Mouse (Mus musculus) liver (tissue): ENCODE results near the gene Abca8b.
"Not testable (repeated sequence)": the region's sequence is repeated elsewhere in the genome, so short reads cannot be mapped to it uniquely, and the experiment has no call there.

Source experiments
- DNase-seq: peaks from one replicate; pipeline ENCODE4 v3.0.0-alpha.2; 2020; ENCODE audit warnings: mixed read lengths

The Abca8b gene

GRCm38 (mm10) chr11:109913156-109913555, 82.5 kb downstream of the Abca8b start:
- DNase-seq: not testable (repeated sequence)

DNA sequence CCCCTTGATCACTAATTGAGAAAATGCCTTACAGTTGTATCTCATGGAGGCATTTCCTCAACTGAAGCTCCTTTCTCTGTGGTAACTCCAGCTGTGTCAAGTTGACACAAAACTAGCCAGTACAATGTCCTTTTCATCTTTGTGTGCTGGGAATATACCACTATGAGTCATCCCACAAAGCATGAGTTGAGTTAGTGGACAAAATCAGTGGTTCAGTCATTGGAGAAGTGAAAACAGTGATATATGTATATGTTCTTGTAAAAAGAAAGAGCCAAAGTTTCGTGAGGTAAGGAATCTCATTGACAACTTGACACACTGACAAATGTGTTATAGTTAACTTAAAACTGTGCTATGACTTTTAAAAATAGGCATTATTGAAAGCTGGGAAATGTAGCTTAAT, 83.5 kb downstream of the Abca8b start:
- not testable (repeated sequence) for DNase-seq

DNA sequence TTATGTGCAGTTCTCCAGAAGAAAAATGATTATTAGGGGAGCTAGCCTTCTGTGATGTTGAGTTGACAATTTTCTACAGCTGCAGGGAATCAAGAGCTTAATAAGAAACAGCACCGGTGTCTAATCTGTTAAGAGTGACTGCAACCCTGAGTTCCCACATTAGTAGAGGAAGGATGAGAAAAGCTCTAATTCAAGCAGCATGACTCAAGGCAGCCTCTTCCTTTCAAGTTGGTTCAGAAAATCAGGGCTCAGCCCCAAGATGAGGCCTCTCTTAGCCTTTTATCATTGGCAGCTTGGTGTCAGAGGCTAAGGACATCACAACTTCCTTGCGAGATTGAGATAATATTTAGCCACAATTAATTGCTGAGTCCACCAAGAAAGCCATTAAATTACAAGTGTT, 85.8 kb downstream of the Abca8b start:
- DNase-seq: no peak

- no peak for DNase-seq
Observed at GRCm38 (mm10) chr11:109908207-109909031, 87.2 kb downstream of the Abca8b start.

DNA sequence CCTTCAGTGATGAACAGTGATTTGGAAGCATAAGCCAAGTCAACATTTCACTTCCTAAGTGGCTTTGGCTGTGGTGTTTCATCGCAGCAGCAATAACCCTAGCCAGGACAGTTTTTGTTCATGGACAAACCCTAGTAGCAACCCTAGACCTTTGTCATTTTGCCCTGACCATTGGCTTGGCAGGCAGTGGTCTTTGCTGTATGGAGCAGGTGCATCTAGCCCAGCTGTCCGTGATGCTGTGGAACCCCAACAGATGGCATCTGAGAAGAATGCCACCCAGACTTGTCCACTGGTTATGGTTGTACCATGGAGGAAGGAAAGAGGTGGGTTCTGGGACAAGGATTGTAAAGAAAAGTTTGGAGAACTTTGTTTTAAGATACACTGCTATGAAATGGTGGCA, 88.1 kb downstream of the Abca8b start:
- no peak for DNase-seq

DNA sequence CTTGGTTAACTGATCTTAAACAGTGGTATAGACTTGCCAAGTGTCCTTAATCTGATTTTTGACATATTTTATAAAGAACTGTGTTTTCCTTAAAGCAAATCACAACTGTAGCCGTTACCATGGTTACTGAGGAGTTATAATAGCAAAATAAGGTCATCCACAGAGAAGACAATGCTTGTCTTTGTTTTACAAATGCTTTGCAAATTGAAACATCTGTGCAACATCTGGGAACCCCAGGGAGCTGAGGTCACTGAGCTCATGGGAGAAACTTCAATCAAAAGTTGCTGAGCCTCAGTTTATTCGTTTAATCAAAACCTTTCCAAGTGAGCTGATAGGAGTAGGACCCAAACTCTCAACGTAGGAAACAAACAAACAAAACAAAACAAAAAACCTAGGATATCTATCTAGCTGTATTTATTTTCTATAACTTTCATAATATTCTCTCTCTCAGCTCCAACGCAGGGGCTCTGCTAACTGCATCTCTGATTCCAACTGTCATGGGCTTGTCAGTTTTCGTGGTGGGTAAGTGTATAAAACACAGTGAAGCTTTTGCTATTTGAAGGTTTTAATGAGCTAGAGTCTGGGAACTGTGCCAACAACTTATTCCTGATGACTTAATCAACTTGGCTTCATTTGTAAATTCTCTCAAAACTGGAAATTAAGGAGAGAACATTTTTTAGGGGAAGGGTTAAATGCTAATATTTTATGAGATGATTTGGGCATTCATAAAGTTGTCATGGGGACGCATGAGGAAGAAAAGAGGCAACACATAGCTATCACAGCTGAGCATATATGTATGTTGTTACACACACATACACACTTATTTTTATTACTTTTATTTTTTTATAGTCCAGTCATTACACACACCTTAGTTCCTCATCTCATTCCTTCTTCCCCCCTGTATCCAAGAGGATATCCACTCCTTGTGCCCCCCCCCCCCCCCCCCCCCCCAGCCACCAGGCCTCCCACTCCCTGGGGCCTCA, 92.7 kb downstream of the Abca8b start:
- no peak for DNase-seq

- DNase-seq: no peak
Observed at GRCm38 (mm10) chr11:109900491-109901241, 95.0 kb downstream of the Abca8b start.

DNA sequence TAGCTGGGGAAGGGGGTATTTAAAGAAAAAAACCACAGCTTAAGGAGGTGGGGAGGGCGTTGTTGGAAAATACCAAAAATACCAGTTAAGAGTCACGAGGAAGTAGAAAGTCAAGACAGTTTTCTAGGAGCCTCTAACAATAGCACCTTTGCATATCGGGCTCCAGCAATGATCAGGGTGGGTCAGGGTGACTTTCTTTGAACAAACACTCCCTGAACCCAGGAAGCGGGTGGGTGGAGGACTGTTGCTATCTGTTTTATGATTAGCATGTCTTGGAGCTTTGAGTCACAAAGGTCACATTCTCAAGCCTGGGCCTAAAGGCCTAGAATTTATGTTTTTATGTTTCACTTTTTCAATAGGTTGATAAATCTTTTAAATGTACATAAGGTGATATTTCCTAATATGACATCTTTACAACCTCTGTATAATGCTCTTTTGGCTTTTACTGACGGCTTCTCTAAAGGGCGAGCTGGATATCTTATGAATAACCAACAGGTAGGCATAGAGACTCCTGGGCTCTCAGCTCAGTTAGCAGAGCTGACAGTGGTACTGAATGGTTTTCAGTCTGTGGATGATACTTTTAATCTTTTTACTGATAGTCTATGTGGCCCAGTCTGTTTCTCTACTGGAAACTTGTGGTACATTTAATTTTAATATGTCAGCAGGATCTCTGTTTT, 96.7 kb downstream of the Abca8b start:
- DNase-seq: no peak

DNA sequence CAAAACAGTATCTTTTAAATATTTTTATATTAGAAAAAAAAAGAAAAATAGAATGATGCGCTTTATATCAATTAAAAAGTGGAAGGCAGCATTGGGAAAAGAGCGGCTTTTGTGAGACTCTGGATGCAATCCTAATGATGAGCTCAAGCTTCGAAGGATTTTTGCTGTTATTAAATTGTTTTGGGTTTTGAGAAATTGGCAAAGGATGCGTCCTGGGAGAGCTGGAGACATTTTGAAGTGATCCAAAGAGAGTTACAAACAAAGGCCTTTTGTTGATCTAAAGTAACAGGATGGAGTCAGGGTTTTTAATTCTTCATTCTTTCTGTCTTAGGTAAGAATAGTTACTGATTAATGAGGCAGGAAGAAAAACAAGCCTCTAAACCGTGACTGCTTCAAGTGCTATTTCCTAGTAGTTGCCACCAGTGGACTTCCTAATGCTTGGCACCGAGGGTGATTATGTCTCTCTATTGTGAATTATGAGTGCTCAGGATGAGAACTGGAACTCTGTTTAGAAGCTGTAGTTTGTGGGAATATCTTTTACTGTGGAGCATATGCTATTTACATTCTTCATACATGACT, 99.6 kb downstream of the Abca8b start:
- no peak for DNase-seq

- DNase-seq: no peak
Observed at GRCm38 (mm10) chr11:109895496-109895895, 100.1 kb downstream of the Abca8b start.

GRCm38 (mm10) chr11:109893894-109894804, 101.5 kb downstream of the Abca8b start:
- no peak for DNase-seq

- DNase-seq: no peak
Observed at GRCm38 (mm10) chr11:109891989-109892386, 103.7 kb downstream of the Abca8b start.

- no peak for DNase-seq
Observed at GRCm38 (mm10) chr11:109891371-109891988, 104.2 kb downstream of the Abca8b start.

- no peak for DNase-seq
Observed at GRCm38 (mm10) chr11:109889595-109889994, 106.0 kb downstream of the Abca8b start.

- DNase-seq: no peak
Observed at GRCm38 (mm10) chr11:109886757-109887156, 108.9 kb downstream of the Abca8b start.

- no peak for DNase-seq
Observed at GRCm38 (mm10) chr11:109885521-109885920, 110.1 kb downstream of the Abca8b start.

DNA sequence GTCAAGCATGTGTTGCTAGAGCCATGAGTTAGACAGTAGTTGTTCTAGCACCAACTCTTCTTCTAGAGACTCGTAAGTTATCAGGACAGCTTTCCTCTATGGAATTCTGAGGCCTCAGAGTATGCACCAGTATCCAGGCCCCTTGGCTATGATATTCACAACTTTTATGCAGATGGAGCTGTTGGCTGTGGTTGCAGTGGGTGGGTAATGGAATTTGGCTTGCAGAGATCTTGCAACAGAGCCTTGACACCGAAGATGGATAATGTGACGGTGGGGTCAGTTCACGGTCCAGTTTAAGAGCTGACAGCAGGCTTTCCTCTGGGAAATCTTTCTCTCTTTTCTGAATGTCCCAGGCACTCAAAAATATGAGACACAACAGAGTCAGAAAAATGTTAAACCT, 110.8 kb downstream of the Abca8b start:
- no peak for DNase-seq

- no peak for DNase-seq
Observed at GRCm38 (mm10) chr11:109884126-109884525, 111.5 kb downstream of the Abca8b start.
